Mouse (Mus musculus) megakaryocyte, adult 5-6 weeks (primary cell): ENCODE results near the gene Olfr691. TPM values are rescaled to one million over a fixed set of nuclear protein-coding genes. Genes with fewer than 3 reads are reported as not detected.

Experiments used
- total RNA-seq, 2 experiments: library from RNA; stranded (forward) in 1 of 2; stranded (reverse) in 1 of 2; fragments of 153-499, 151-499 nt in 1 of 2; fragments of 221-1000, 200-1000 nt in 1 of 2; gene quantifications; 2 replicates each; pipeline versions ENCODE4 v1.2.3 to v1.2.4; 2015 to 2017

Olfr691 gene
- total RNA-seq, 2 experiments from 2014 or later: not detected

Other genes starting within 250 kb of the Olfr691 start
- not detected in 2 replicates for gene Olfr680-ps1, start 249.5 kb downstream of the Olfr691 start, total RNA-seq (2015)
- gene Olfr680-ps1, start 249.5 kb downstream of the Olfr691 start, total RNA-seq (2017): not detected in 2 replicates
- gene Olfr681, start 225.4 kb downstream of the Olfr691 start, total RNA-seq (2015): not detected in 2 replicates
- not detected in 2 replicates for gene Olfr681, start 225.4 kb downstream of the Olfr691 start, total RNA-seq (2017)
- not detected in 2 replicates for gene Olfr683, start 195.3 kb downstream of the Olfr691 start, total RNA-seq (2015)
- gene Olfr683, start 195.3 kb downstream of the Olfr691 start, total RNA-seq (2017): not detected in 2 replicates
- gene Olfr684, start 178.6 kb downstream of the Olfr691 start, total RNA-seq (2015): not detected in 2 replicates
- gene Olfr684, start 178.6 kb downstream of the Olfr691 start, total RNA-seq (2017): not detected in 2 replicates
- not detected in 2 replicates for gene Olfr685, start 156.3 kb downstream of the Olfr691 start, total RNA-seq (2015)
- gene Olfr685, start 156.3 kb downstream of the Olfr691 start, total RNA-seq (2017): not detected in 2 replicates
- not detected in 2 replicates for gene Olfr686, start 134.8 kb downstream of the Olfr691 start, total RNA-seq (2015)
- gene Olfr686, start 134.8 kb downstream of the Olfr691 start, total RNA-seq (2017): not detected in 2 replicates
- not detected in 2 replicates for gene Olfr688, start 54.2 kb downstream of the Olfr691 start, total RNA-seq (2015)
- gene Olfr688, start 54.2 kb downstream of the Olfr691 start, total RNA-seq (2017): not detected in 2 replicates
- not detected in 2 replicates for gene Olfr689, start 31.1 kb downstream of the Olfr691 start, total RNA-seq (2015)
- not detected in 2 replicates for gene Olfr689, start 31.1 kb downstream of the Olfr691 start, total RNA-seq (2017)
- gene Olfr690, start 8.2 kb downstream of the Olfr691 start, total RNA-seq (2015): not detected in 2 replicates
- not detected in 2 replicates for gene Olfr690, start 8.2 kb downstream of the Olfr691 start, total RNA-seq (2017)
- not detected in 2 replicates for gene Olfr692, start 26.0 kb upstream of the Olfr691 start, total RNA-seq (2015)
- gene Olfr692, start 26.0 kb upstream of the Olfr691 start, total RNA-seq (2017): not detected in 2 replicates
- gene Gm5901, start 32.8 kb upstream of the Olfr691 start, total RNA-seq (2015): 0.20 TPM in 1 of 2 replicates, not detected in the other
- gene Gm5901, start 32.8 kb upstream of the Olfr691 start, total RNA-seq (2017): 0.73 TPM in 1 of 2 replicates, not detected in the other
- gene Fam160a2, start 57.8 kb upstream of the Olfr691 start, total RNA-seq (2015): 36.2 and 39.6 TPM in 2 replicates
- gene Fam160a2, start 57.8 kb upstream of the Olfr691 start, total RNA-seq (2017): 23.9 and 26.1 TPM in 2 replicates
- 0.25 TPM in 1 of 2 replicates, not detected in the other for gene Cnga4, start 62.3 kb upstream of the Olfr691 start, total RNA-seq (2015)
- gene Cnga4, start 62.3 kb upstream of the Olfr691 start, total RNA-seq (2017): not detected in 2 replicates
- not detected in 2 replicates for gene Cckbr, start 83.5 kb upstream of the Olfr691 start, total RNA-seq (2015)
- not detected in 2 replicates for gene Cckbr, start 83.5 kb upstream of the Olfr691 start, total RNA-seq (2017)
- gene Cavin3, start 140.0 kb upstream of the Olfr691 start, total RNA-seq (2015): not detected in 2 replicates
- not detected in 2 replicates for gene Cavin3, start 140.0 kb upstream of the Olfr691 start, total RNA-seq (2017)
- 25.8 and 26.1 TPM in 2 replicates for gene Smpd1, start 212.1 kb upstream of the Olfr691 start, total RNA-seq (2015)
- 24.7 and 33.3 TPM in 2 replicates for gene Smpd1, start 212.1 kb upstream of the Olfr691 start, total RNA-seq (2017)
- 1.6 and 1.9 TPM in 2 replicates for gene Apbb1, start 239.4 kb upstream of the Olfr691 start, total RNA-seq (2015)
- gene Apbb1, start 239.4 kb upstream of the Olfr691 start, total RNA-seq (2017): 3.7 and 9.5 TPM in 2 replicates